Mouse (Mus musculus) heart, postnatal 10 days (tissue): ENCODE measurements around the gene Tmem245. TPM values are rescaled to one million over a fixed set of nuclear protein-coding genes. Genes with fewer than 3 reads are reported as not detected.
"Not testable (repeated sequence)": the region's sequence is repeated elsewhere in the genome, so short reads cannot be mapped to it uniquely, and the experiment has no call there.

ENCODE experiments used
- DNase-seq, 2 experiments: peaks; one replicate each; pipeline ENCODE4 v3.0.0; 2021
- intact Hi-C: fragments of 180-260 bp; cut with DNase I; formaldehyde crosslinking; loops from one replicate; pipeline ENCODE4 v1.15.1; 2025
- total RNA-seq, 2 experiments: library from RNA; stranded (reverse); gene quantifications; 2 replicates each; pipeline ENCODE4 v1.2.3; 2021

The Tmem245 gene
- total RNA-seq, 2 experiments from 2014 or later, result 62.1 to 72.7 TPM

- no peak for DNase-seq
These were observed 16.9 kb downstream of the Tmem245 start for GRCm38 (mm10) chr4:56930312-56930711.

GRCm38 (mm10) chr4:56926971-56927370, 20.3 kb downstream of the Tmem245 start:
- no peak for DNase-seq
- intact Hi-C loops, result no loop called here

More at GRCm38 (mm10) chr4:56930312-56930711, 16.9 kb downstream of the Tmem245 start:
- intact Hi-C loops, result no loop called here

DNA sequence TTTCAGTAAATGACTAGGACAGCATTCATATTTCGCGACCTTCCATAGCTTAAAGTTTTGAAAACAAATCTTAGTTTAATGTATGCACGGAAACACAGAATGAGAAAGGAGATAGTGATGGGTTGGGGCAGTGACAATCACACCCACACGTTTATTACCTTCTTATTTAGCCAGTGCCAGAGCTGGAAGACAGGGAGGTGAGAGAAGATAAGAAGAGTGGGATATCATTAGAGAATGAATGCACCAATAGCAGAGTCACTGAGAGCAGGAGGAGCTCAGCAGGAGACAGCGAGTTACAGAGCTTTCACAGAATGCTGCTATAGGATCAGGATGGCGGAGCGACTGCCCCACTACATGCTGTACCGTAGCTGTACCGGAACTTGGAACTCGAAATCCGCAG, 25.0 kb downstream of the Tmem245 start:
- intact Hi-C loops, result no loop called here
- DNase-seq, result no peak

DNA sequence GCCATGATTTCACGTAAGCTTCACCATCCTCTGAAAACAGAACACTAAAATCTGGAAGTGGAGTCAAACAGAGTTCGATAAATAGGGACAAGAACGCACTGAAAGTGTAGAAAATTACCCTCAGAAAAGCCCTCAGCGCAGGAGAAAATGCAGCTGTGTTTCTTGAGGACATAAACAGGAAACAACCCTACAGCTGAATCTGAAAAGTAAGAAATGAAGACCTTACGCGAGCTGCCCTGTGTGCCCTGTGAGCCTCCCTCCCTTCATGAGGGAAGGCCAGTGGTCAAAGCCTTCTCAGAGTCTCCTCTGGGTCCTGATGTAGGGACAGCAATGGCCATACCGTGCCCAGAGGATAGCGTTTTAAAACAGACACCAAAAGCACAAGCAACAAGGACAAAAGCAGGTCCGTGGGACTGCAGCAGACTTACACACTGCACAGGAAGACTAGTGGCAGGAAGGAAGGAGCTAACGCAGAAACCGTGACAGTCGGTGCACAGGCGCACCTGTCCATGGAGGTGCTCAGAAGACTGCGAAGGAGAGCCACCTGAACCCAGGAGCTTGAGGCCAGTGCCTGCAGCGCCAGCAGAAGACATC, 31.4 kb downstream of the Tmem245 start:
- no peak for DNase-seq
- intact Hi-C loops, result no loop called here

DNA sequence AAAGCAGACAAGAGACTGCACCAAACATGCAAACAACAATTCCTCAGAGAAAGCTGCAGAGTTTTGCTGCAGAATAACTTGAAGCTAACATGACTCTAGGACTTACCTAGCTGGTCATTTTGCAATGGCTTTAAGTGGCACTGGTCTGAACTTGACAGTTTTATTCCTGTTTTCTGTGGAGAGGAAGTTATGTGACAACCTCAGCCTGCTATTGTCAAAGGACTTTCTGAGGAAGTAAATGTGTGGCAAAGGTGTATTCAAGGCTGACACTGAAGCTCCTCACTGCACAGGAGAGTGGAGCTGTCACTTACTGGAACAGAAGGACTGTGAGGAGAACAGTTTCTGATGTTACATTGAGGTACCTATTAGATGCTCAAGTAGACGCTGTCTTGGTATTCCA, 32.5 kb downstream of the Tmem245 start:
- intact Hi-C loops, result no loop called here
- DNase-seq, result no peak

GRCm38 (mm10) chr4:56914338-56914737, 32.9 kb downstream of the Tmem245 start:
- intact Hi-C loops, result no loop called here
- DNase-seq, result no peak

- DNase-seq, result no peak
- intact Hi-C loops, result no loop called here
These were observed 34.7 kb downstream of the Tmem245 start for GRCm38 (mm10) chr4:56912382-56913001.

DNA sequence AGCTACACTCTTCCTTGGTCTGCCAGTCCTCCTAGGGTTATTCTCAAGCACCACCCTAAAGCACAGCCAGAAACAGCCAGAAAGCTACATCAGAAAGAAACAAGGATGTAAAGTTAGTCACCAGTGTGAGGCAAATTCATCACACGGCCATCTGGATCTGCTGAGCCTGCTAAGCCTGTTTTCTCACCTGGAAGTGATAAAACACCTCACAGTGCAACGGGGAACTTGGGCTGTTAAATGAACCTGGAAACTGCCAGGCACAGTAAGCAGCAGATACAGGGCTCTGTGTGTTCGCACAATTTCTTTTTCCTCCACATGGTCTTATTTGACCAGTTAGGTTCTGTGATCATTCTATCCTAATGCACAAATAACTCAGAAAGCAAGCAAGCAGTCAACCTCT, 37.7 kb downstream of the Tmem245 start:
- DNase-seq, result no peak
- intact Hi-C loops, result no loop called here

GRCm38 (mm10) chr4:56907671-56908070, 39.6 kb downstream of the Tmem245 start:
- intact Hi-C loops, result no loop called here
- no peak for DNase-seq

- intact Hi-C loops, result no loop called here
These were observed 40.3 kb downstream of the Tmem245 start for GRCm38 (mm10) chr4:56906926-56907325.

GRCm38 (mm10) chr4:56905507-56905906, 41.7 kb downstream of the Tmem245 start:
- intact Hi-C loops, result no loop called here
- DNase-seq, result no peak

More at GRCm38 (mm10) chr4:56906926-56907325, 40.3 kb downstream of the Tmem245 start:
- DNase-seq, result no peak

DNA sequence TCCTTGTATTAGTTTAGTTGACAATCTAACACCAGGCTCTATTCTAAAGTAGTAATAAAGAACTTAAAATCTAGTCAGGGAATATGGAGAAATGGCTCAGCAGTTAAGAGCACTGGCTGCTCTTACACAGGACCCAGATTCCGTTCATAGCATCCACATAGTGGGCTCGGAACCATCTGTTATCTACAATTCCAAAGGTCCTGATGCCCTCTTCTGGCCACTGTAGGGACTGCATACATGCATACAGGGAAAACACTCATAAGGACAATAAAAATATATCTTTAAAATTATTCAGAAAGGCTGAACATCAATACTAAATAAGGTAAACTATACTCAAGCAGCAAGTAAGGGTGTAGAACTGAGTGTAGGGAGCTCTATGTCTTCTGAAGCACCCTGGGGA, 45.6 kb downstream of the Tmem245 start:
- DNase-seq, result no peak
- intact Hi-C loops, result no loop called here

DNA sequence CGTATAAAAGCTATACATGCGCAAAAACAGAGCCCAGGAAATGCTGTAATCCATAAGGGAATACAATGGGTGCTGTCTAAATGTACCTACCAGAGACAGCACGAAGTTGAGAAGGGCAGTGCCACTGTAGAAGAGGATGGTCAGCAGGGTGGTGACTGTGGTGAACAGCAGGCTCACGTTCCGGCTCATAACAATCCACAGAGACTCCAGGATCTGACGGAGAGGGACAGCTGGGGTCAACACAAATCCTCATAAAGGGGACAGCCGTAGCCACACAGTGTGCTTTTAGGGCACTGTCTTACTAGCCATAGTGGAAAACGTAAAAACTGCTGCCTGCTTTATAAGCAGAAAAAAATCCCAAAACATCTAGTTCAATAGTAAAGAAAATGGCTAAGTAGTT, 48.0 kb downstream of the Tmem245 start:
- intact Hi-C loops, result no loop called here

GRCm38 (mm10) chr4:56897511-56897910, 49.7 kb downstream of the Tmem245 start:
- no peak for DNase-seq
- intact Hi-C loops, result no loop called here

More for the DNA sequence above, 48.0 kb downstream of the Tmem245 start:
- no peak for DNase-seq

DNA sequence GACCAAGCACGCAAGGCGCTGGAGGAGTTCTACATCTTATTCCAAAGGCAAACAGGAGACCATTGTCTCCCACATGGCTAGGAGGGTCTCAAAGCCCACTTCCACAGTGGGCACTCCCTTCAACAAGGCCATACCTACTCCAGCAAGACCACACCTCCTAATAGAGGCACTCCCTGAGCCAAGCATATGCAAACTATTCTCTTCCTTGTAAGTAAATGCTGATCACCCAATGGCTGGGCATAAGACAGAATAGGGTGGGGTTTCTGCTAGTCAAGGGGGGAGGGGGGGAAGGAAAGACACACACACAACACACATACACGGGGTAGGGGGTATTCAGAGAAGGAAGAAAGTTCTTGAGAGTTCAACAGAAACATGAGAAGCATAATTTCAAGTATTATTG, 53.0 kb downstream of the Tmem245 start:
- intact Hi-C loops, result no loop called here
- no peak for DNase-seq

- DNase-seq, result no peak
- intact Hi-C loops, result no loop called here
These were observed 54.6 kb downstream of the Tmem245 start for GRCm38 (mm10) chr4:56892501-56893115.

GRCm38 (mm10) chr4:56888483-56888882, 58.8 kb downstream of the Tmem245 start:
- intact Hi-C loops, result no loop called here
- DNase-seq, result peak; percentile 32 to 38

DNA sequence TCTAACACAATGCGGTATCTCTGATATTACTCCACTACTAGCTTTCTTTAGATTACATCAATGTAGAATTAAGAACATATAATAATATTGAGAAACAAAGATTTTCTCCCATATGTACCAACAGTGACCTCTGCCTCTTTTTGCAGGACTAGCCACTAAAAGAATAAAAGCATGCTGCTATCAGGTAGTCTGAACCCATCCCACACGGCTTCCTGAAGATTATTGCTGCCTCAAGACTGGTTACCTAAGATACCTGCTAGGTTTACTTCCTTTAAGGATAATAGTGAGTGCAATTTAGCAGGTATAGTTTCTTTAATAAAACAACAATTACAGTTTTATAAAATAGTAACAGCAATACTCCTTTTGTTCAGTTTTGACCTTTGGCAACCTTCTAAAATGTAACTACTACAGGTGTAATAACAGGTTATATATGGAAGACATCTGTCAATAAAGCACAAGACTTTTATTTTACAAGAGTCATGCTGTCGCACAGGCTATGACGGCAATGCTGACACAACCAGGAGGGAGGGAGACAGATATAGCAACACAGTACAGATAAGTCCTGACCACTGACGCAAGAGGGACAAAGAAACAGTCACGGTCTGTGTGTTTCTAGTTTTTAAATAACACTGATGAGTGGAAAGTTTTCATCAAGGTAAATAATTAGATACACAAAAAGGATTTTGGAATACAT, 60.8 kb downstream of the Tmem245 start:
- intact Hi-C loops, result no loop called here
- DNase-seq, result no peak

- DNase-seq, result peak; percentile 46 to 49
- intact Hi-C loops, result no loop called here
These were observed 67.1 kb downstream of the Tmem245 start for GRCm38 (mm10) chr4:56880036-56880703.

- peak; percentile 33 to 37 for DNase-seq
- intact Hi-C loops, result no loop called here
These were observed 68.3 kb downstream of the Tmem245 start for GRCm38 (mm10) chr4:56878971-56879370.

DNA sequence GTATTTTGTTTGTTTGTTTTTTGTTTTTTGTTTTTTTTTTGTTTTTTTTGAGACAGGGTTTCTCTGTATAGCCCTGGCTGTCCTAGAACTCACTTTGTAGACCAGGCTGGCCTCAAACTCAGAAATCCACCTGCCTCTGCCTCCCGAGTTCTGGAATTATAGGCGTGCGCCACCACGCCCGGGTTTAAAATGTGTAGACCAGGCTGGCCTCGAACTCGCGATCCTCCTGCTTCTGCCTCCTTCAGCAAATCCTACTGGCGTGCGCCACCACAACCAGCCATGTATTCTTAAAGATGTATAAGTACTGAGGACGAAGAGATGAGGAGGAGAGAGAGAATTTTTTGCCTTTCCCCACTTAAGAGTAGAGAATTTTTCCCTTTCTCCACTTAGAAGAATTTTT, 76.7 kb downstream of the Tmem245 start:
- DNase-seq, intact Hi-C loops: not testable (repeated sequence)
